Mouse (Mus musculus) layer of hippocampus, adult 11-12 months (tissue): ENCODE data around the gene Tomm5.
A peak's percentile ranks its signal among the peaks of the same experiment; 100 is the strongest.
"Not testable (repeated sequence)": the region's sequence is repeated elsewhere in the genome, so short reads cannot be mapped to it uniquely, and the experiment has no call there.

Experiments
- DNase-seq: peaks from one replicate; pipeline ENCODE4 v3.0.0; 2022; ENCODE audit warnings: low spot score

Tomm5 gene

GRCm38 (mm10) chr4:45107601-45108277, at the start of gene Tomm5:
TSS of gene Tomm5 (minus strand) at chr4:45108114.
- DNase-seq = peak; percentile 94

DNA sequence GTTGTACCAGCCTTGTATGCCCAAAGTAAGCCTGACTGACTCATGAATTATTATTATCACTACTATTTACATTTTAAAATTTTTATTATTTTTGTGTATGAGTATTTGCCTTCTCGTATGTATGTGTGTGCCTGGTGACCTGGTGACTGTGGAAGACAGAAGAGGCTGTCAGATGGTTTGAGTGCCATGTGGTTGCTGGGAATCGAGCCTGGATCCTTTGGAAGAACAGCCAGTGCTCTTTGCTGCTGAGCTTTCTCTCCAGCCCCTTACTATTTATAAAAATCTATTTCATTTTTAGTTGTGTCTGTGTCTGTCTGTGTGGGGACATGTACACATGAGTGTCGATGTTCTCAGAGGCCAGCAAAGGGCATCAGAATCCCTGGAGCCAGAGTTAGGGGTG, 48.5 kb upstream of the Tomm5 start:
- peak; percentile 24 for DNase-seq

- DNase-seq = no peak
Observed at GRCm38 (mm10) chr4:45143005-45143404, 35.1 kb upstream of the Tomm5 start.

- DNase-seq = peak; percentile 50
Observed at GRCm38 (mm10) chr4:45142411-45142810, 34.5 kb upstream of the Tomm5 start.

DNA sequence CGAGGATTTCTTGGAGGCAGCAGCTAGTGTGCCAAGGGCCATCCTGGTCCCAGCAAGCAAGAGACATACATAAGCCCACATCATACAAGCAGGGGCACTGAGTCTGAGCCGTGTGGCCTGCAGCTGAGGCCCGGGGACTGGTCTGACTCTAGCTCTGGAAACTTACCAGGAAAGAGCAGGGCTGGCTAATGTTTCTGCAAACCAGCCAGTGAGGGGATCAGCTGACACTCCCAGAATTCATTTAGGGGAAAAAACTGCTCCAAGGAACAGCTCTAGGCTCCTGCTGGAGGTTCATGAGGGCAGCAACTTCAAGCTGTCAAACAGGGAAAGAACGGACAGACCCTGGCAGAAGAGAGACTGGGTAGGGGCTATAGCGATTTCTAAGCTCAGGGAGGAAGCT, 33.9 kb upstream of the Tomm5 start:
- DNase-seq = no peak

DNA sequence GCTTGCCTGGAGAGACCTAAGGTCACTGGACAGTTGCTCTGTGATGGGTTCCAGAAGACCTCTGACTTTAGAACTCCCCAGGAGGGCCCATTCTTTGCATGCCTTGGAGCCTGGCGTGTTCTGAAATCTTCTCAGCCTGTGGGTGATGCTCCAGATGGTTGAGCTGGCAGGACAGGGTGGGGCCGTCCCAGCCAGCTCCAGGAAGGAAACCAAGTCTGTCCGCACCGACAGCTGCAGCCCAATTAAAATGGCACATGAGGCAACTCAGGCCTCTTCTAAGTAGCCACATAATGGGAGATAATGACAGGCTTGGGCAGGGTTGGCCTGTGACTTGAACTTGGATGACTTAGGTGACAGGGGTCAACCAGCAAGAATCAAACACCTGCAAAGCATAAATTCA, 29.7 kb upstream of the Tomm5 start:
- DNase-seq = no peak

GRCm38 (mm10) chr4:45134471-45134870, 26.6 kb upstream of the Tomm5 start:
- DNase-seq = no peak

DNA sequence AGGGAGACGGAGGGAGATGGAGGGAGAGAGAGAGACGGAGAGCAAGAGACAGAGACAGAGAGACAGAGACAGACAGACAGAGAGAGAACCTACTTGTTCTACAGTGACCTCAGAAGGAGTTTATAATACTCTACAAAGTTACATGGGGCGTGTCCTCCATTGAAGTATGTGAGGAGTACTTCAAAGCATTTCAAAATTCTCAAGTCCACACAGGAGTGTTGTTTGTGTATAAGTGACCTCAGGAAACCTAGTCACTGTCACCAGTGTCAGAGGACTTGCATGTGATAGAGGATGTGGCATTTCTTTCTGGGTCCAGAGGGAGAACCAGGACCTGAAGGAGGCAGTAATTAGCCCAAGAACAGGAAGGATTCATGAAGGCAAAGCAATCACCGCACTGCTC, 23.1 kb upstream of the Tomm5 start:
- no peak for DNase-seq

DNA sequence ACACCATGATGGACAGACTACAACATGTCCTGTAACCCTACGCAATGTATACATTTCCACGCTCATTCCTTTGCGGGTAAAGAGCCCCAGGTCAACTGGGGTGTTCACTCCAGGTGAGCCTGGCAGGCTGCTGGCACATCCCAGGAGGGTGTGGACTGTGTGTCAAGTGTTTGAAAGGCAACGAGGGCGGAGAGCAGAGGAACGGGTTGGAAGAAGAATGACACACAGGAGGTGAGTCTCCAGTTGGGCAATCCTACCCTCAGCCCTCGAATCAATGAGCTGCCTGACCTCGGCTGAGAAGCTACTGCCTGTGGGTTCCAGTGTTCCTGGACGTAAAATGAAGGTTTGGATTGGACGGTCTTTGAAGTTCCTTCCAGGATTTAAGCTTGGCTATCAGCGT, 13.4 kb upstream of the Tomm5 start:
- DNase-seq = no peak

GRCm38 (mm10) chr4:45108456-45109110, 669 bp upstream of the Tomm5 start:
- DNase-seq = no peak

DNA sequence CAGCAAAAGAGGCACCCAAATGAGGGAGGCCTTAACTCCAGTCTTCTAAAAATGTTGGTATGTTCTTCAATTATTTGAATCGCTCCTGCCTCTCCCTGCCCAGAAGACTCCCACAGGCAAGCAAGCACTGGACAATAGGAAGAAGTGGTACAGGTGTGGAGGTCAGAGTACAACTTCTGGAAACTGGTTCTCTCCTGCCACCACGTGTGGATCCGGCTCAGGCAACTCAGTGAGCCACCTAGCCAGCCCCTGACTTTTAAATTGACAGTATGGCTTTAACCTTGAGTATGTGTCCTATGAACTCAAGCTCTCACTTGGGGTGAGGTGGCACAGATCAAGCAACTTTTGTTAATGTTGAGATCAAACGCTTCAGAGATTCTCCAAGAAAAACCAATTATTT, 848 bp downstream of the Tomm5 start:
- DNase-seq = no peak

- no peak for DNase-seq
Observed at GRCm38 (mm10) chr4:45106409-45106808, 1.5 kb downstream of the Tomm5 start.

DNA sequence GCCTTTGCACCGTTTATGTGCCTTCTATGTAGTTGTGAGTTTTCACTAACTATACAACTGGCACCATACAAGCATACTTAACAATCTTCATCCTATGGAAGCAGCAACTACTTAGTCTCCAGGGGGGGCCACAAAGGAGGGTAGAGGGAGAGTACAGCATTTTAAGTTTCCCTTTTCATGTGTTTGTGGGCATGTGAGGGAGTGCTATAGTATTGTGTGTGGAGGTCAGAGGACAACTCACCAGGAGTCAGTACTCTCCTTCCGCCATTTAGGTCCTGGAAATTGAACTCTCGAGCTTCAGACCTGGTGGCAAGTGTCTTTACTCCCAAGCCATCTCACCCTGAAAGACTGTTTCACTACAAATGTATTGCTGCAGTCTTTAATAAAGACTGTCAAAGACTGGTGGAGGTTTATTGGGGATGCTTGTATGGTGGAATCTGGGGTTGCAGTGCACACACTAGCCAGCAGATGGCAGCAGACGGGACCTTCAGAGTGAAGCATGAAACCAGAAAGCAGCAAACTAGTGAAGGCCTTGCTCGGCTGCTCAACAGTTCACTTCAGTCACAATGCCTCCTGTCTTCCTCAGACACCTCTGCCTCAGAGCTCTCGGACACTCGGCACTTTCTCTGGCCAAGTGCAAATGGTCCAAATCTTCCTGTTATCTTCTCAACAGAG, 10.6 kb downstream of the Tomm5 start:
- peak; percentile 79 for DNase-seq

DNA sequence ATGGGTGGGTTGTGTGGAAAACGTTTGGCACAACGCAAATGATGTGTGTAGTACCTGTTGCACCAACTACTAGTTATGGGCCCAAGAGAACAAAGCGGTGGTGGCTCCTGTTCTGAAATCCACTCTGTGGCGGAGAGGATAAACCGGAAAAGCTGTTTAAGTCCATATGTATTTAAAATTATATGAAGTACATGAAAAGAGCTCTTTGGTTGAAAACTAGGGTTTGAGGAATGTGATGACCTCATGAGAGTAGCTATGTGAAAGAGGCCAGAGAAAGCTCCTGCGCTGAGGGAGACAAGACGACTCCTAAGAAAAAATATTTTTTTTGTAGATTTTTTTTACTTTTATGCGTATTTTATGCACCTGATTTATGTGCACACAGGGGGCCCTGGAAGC, 23.0 kb downstream of the Tomm5 start:
- no peak for DNase-seq

DNA sequence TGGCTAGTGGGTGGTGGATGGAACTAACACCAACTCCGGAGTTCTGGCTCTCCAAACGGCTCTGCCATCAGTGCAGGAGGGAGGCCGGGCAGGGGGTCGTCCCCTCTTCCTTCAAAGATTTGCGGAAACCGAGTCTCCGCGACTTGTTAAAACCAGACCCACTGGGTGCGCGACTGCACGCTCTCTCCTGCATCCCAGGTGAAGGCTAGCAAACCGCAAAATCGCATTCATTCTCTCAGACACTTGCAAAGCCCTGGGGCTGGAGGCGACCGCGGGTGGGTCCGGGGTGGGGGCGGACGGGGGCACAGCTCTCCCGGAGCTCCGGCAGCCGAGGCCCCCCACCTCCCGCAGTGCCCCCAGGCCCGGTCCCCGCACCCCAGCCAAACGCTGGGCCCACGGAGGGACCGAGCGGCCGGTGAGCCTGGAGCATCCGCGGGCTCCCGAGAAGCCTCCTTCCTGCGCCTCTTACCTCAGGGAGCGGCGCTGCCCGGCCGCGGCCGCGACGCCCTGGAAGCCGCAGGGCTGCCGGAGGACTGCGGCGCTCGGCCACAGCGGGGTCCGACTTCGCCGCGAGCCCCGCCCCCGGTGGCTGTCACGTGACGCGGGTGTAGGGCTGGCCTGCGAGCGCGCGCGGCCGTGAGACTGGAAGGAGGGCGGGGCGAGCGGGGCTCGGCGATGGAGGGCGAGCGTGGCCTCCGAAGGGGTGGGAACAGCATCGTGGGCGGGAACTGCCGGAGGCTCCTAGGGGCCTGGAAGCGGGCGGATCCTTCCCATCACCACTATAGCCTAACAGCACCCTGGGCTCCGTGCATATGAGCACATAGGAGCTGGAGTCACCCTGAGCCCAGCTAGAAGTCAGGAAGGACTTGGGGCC, 23.7 kb downstream of the Tomm5 start, which contains the start of gene Fbxo10:
Gene Fbxo10, minus strand, starts transcription at position 584 of the 874 bp plus-strand sequence.
- peak; percentile 92 for DNase-seq

- peak; percentile 41 for DNase-seq
Observed at GRCm38 (mm10) chr4:45083487-45083886, 24.4 kb downstream of the Tomm5 start.

- DNase-seq = no peak
Observed at GRCm38 (mm10) chr4:45082951-45083350, 25.0 kb downstream of the Tomm5 start.

GRCm38 (mm10) chr4:45081041-45081440, 26.9 kb downstream of the Tomm5 start:
- not testable (repeated sequence) for DNase-seq

GRCm38 (mm10) chr4:45073544-45073943, 34.4 kb downstream of the Tomm5 start:
- DNase-seq = no peak

DNA sequence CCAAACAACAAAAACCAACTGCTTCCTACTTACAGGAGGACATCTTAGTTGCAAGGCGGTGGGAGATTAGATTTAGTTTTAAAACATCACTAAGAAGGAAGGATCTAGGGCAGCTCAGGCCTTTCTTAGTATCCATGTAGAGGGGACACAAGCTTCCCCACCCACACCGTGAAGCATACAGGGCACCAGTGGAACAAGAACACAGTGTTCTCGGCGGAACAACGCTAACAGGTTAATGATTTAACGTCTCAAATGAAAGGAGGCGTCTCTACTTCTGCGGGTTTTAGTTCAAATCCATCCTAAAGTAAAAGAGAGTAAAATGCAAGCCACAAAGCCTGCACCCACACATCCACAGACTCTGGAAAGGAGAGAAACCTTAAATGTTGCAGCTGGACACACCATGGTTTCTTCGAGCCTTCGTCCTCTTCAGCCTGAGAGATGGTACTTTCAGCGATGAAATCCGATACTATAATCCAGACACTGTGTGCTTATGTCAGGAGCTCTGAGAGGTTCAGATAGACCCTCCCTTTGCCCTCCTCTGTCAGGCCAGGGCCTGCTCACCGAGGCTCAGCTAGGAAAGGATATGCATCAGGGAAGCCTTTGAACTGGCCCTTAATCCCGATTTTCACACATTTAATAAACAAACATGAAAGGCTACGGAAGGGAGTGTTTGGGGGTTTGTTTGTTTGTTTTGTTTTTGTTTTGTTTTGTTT, 35.5 kb downstream of the Tomm5 start:
- DNase-seq = no peak

- no peak for DNase-seq
Observed at GRCm38 (mm10) chr4:45067742-45068141, 40.2 kb downstream of the Tomm5 start.
